Mouse (Mus musculus) kidney, adult 2 months (tissue): ENCODE measurements around the gene Sel1l2. TPM values are rescaled to one million over a fixed set of nuclear protein-coding genes. Genes with fewer than 3 reads are reported as not detected.

Experiments
- DNase-seq: peaks from one replicate; pipeline ENCODE4 v3.0.0; 2021
- H3K27ac ChIP-seq: fragments of 200-500 bp; 2 replicates; pipeline ENCODE4 v1.5.1; 2012; ENCODE audit warnings: low read depth, low read length, control low read depth, inconsistent platforms; ENCODE audit not compliant: insufficient read depth
- H3K27me3 ChIP-seq: fragments of 200-500 bp; replicated peaks from 2 replicates; pipeline ENCODE4 v1.6.1; 2012; ENCODE audit warnings: mild to moderate bottlenecking, moderate library complexity, low read length, inconsistent platforms; ENCODE audit not compliant: control insufficient read depth, insufficient read depth
- H3K36me3 ChIP-seq: fragments of 200-500 bp; 2 replicates; pipeline ENCODE4 v1.6.1; 2012; ENCODE audit warnings: mild to moderate bottlenecking, moderate library complexity, low read length, inconsistent platforms; ENCODE audit not compliant: control insufficient read depth, insufficient read depth
- H3K4me1 ChIP-seq: fragments of 200-500 bp; 2 replicates; pipeline ENCODE4 v1.6.1; 2011; ENCODE audit warnings: low read length; ENCODE audit not compliant: control insufficient read depth, insufficient read depth
- H3K4me3 ChIP-seq: fragments of 200-500 bp; 2 replicates; pipeline ENCODE4 v1.5.1; 2011; ENCODE audit warnings: mild to moderate bottlenecking, low read depth, low read length, control low read depth; ENCODE audit not compliant: insufficient read depth
- CTCF ChIP-seq: fragments of 200-500 bp; conservative IDR thresholded peaks from 2 replicates; pipeline ENCODE4 v1.5.1; 2011; ENCODE audit warnings: low read depth, mild to moderate bottlenecking, control low read depth, low read length, moderate library complexity, mixed read lengths; ENCODE audit not compliant: insufficient read depth, insufficient read length
- POLR2A ChIP-seq: fragments of 200-500 bp; IDR thresholded peaks from one replicate; pipeline ENCODE4 v1.6.1; 2011; ENCODE audit warnings: low read depth, low read length, control low read depth
- WGBS: fragments of 180-500 bp; shearing (Covaris S2); methylation state at CpG from one replicate; pipeline ENCODE4 v1.1.7; 2018; 5-methylcytosine and 5-hydroxymethylcytosine counted together
- polyA plus RNA-seq: library from polyadenylated mRNA; depleted of rRNA; stranded (reverse); fragments of >200 nt; gene quantifications from 2 replicates; pipeline ENCODE4 v1.2.3, GENCODE M21; 2012; rRNA removed

Sel1l2 gene
- polyA plus RNA-seq, result not detected in 2 replicates

- no peaks in the 10 kb centered on the region; the same call in 1 of the 2 replicates for H3K27me3 ChIP-seq
- H3K36me3 ChIP-seq, result no peaks in the 10 kb centered on the region
- 37% methylated on average over 4 of the region's 4 CpGs for WGBS
- DNase-seq, result no peak
- H3K4me1 ChIP-seq, result no peaks in the 10 kb centered on the region
- no peak within 1 kb of the TSS for H3K4me3 ChIP-seq
- TF ChIP-seq CTCF (no peak), POLR2A (no peak)
- H3K27ac ChIP-seq, result no peak within 1 kb of the TSS
These were observed at the start of gene Sel1l2 for GRCm38 (mm10) chr2:140389525-140389924. Sel1l2 (minus strand) TSS chr2:140389706.

- H3K36me3 ChIP-seq, result no peaks in the 10 kb centered on the region
- WGBS, result 29% methylated on average over 4 of the region's 4 CpGs
- H3K27ac ChIP-seq, result no peak overlapping the region
- H3K4me3 ChIP-seq, result no peak overlapping the region
- DNase-seq, result peak; percentile 71
- no peak for TF ChIP-seq POLR2A
- no peak for TF ChIP-seq CTCF
- H3K4me1 ChIP-seq, result no peaks in the 10 kb centered on the region; the same call in 1 of the 2 replicates
- no peaks in the 10 kb centered on the region for H3K27me3 ChIP-seq
These were observed 49.6 kb upstream of the Sel1l2 start for GRCm38 (mm10) chr2:140439081-140439480.

- no peak for TF ChIP-seq POLR2A
- TF ChIP-seq CTCF, result 0 out of 2 replicates have a peak, but pooled peaks have one; percentile 1
- no peak overlapping the region for H3K27ac ChIP-seq
- no peaks in the 10 kb centered on the region for H3K27me3 ChIP-seq
- H3K4me3 ChIP-seq, result no peak overlapping the region
- peak; percentile 45 for DNase-seq
- 9% methylated on average over 4 of the region's 4 CpGs for WGBS
- no peaks in the 10 kb centered on the region for H3K4me1 ChIP-seq
- H3K36me3 ChIP-seq, result no peaks in the 10 kb centered on the region
These were observed 37.8 kb upstream of the Sel1l2 start for GRCm38 (mm10) chr2:140427283-140427682.

GRCm38 (mm10) chr2:140425844-140426243 lies 36.3 kb upstream of the Sel1l2 start:
- H3K4me1 ChIP-seq, result no peaks in the 10 kb centered on the region
- no peaks in the 10 kb centered on the region for H3K27me3 ChIP-seq
- H3K4me3 ChIP-seq, result no peak overlapping the region
- TF ChIP-seq CTCF, result no peak
- DNase-seq, result no peak
- no peaks in the 10 kb centered on the region for H3K36me3 ChIP-seq
- H3K27ac ChIP-seq, result no peak overlapping the region

- Histone ChIP-seq H3K36me3 (no peaks in the 10 kb centered on the region), H3K4me3 (peak overlapping the region; percentile 56), H3K27me3 (no peaks in the 10 kb centered on the region), H3K27ac (no peak overlapping the region), H3K4me1 (no peaks in the 10 kb centered on the region)
- DNase-seq, result peak; percentile 38
- WGBS, result under 1% methylated on average over 54 of the region's 58 CpGs
- TF ChIP-seq POLR2A (no peak), CTCF (no peak)
These were observed 6.3 kb upstream of the Sel1l2 start for GRCm38 (mm10) chr2:140395744-140396231.

GRCm38 (mm10) chr2:140395179-140395578 lies 5.7 kb upstream of the Sel1l2 start, which contains the start of gene Macrod2:
Macrod2 (plus strand) TSS chr2:140395309.
- WGBS, result under 1% methylated on average over 41 of the region's 47 CpGs
- DNase-seq, result peak; percentile 99
- H3K4me1 ChIP-seq, result no peaks in the 10 kb centered on the region
- H3K36me3 ChIP-seq, result no peaks in the 10 kb centered on the region
- H3K27ac ChIP-seq, result no peak within 1 kb of the TSS
- no peaks in the 10 kb centered on the region for H3K27me3 ChIP-seq
- TF ChIP-seq POLR2A (peak; percentile 70), CTCF (no peak)
- H3K4me3 ChIP-seq, result peak within 1 kb of the TSS; percentile 56

- Histone ChIP-seq H3K27me3 (no peaks in the 10 kb centered on the region), H3K36me3 (no peaks in the 10 kb centered on the region), H3K4me3 (no peak overlapping the region), H3K4me1 (no peaks in the 10 kb centered on the region), H3K27ac (no peak overlapping the region)
- TF ChIP-seq CTCF (no peak), POLR2A (no peak)
- WGBS, result 77% methylated on average over 1 of the region's 1 CpGs
- DNase-seq, result no peak
These were observed 24.7 kb downstream of the Sel1l2 start for GRCm38 (mm10) chr2:140364804-140365203.
